Mouse (Mus musculus) brain, embryonic 14.5 days (tissue): ENCODE results near the gene Mfap2.

Experiments used
- CTCF ChIP-seq: fragments of 200-500 bp; IDR thresholded peaks from 2 replicates; pipeline ENCODE4 v1.5.1; 2012; ENCODE audit warnings: inconsistent platforms, mild to moderate bottlenecking, moderate library complexity, borderline replicate concordance; ENCODE audit not compliant: insufficient read depth, insufficient read length; ENCODE audit errors: extremely low read depth
- POLR2A ChIP-seq: fragments of 200-500 bp; IDR thresholded peaks from 2 replicates; pipeline ENCODE4 v1.6.1; 2012; ENCODE audit warnings: mild to moderate bottlenecking, inconsistent platforms, borderline replicate concordance; ENCODE audit not compliant: poor library complexity, insufficient read depth, insufficient read length, severe bottlenecking; ENCODE audit errors: extremely low read depth

GRCm38 (mm10) chr4:141015356-141015755 lies 5.1 kb downstream of the Mfap2 start:
- TF ChIP-seq POLR2A, result no peak
- TF ChIP-seq CTCF, result no peak
